Mouse (Mus musculus) liver, embryonic 11.5 days (tissue): ENCODE results near the gene Bcl2l14. TPM values are rescaled to one million over a fixed set of nuclear protein-coding genes. Genes with fewer than 3 reads are reported as not detected.
A peak's percentile ranks its signal among the peaks of the same experiment; 100 is the strongest.

Experiments used
- ATAC-seq: fragments of 200-750 bp; cut with Nextera tagmentation; replicated peaks from 2 replicates; pipeline ENCODE4 v1.8.0; 2017; ENCODE audit warnings: moderate number of reproducible peaks, mild to moderate bottlenecking, moderate TSS enrichment, moderate library complexity; ENCODE audit not compliant: low FRiP score
- DNase-seq: peaks from one replicate; pipeline ENCODE4 v3.0.0-alpha.2; 2017; ENCODE audit warnings: low spot score
- H3K27ac ChIP-seq: fragments of 300-500 bp; sonication (generic); 2 replicates; pipeline ENCODE4 v1.5.1; 2014; ENCODE audit warnings: mild to moderate bottlenecking, low read depth, low read length, control low read depth
- H3K27me3 ChIP-seq: fragments of 300-500 bp; sonication (generic); replicated peaks from 2 replicates; pipeline ENCODE4 v1.6.1; 2014; ENCODE audit warnings: low read length, mixed read lengths; ENCODE audit not compliant: control insufficient read depth, insufficient read depth
- H3K36me3 ChIP-seq: fragments of 300-500 bp; sonication (generic); 2 replicates; pipeline ENCODE4 v1.6.1; 2014; ENCODE audit warnings: mild to moderate bottlenecking, low read length, moderate library complexity, mixed read lengths; ENCODE audit not compliant: control insufficient read depth, insufficient read depth
- H3K4me1 ChIP-seq: fragments of 300-500 bp; sonication (generic); replicated peaks from 2 replicates; pipeline ENCODE4 v1.6.1; 2014; ENCODE audit warnings: low read length, mixed read lengths; ENCODE audit not compliant: control insufficient read depth, insufficient read depth
- H3K4me2 ChIP-seq: fragments of 300-500 bp; sonication (generic); 2 replicates; pipeline ENCODE4 v1.6.1; 2014; ENCODE audit warnings: mild to moderate bottlenecking, control low read depth, moderate library complexity
- H3K4me3 ChIP-seq: fragments of 300-500 bp; sonication (generic); 2 replicates; pipeline ENCODE4 v1.5.1; 2014; ENCODE audit warnings: low read depth, low read length, control low read depth
- H3K9ac ChIP-seq: fragments of 300-500 bp; sonication (generic); 2 replicates; pipeline ENCODE4 v1.6.1; 2014; ENCODE audit warnings: low read depth, low read length, control low read depth
- H3K9me3 ChIP-seq: fragments of 300-500 bp; sonication (generic); 2 replicates; pipeline ENCODE4 v1.6.1; 2016; ENCODE audit warnings: low read length, inconsistent platforms, mixed read lengths; ENCODE audit not compliant: control insufficient read depth
- WGBS: fragments of 180-500 bp; shearing (Covaris S2); extraction: QIAGEN DNeasy Blood & Tissue Kit; methylation state at CpG from one replicate; pipeline ENCODE4 v1.1.7; 2014; 5-methylcytosine and 5-hydroxymethylcytosine counted together
- polyA plus RNA-seq: library from polyadenylated mRNA; unstranded; fragments of >200 nt; fragmentation: Nextera tagmentation; extraction: Ambion mirVana; gene quantifications from 2 replicates; pipeline ENCODE4 v1.2.1, GENCODE M21; 2014

The Bcl2l14 gene
- polyA plus RNA-seq, 1 experiment from 2014 or later = 0.32 TPM

- Histone ChIP-seq H3K4me3 (no peak overlapping the region), H3K4me2 (no peak overlapping the region), H3K4me1 (0 out of 2 replicates have a peak, but pooled peaks cover 2% of the 10 kb centered on the region), H3K36me3 (peaks cover 13% of the 10 kb centered on the region; the same call in 1 of the 2 replicates), H3K9me3 (no peaks in the 10 kb centered on the region), H3K27ac (no peak overlapping the region), H3K9ac (no peak overlapping the region), H3K27me3 (no peaks in the 10 kb centered on the region)
- DNase-seq (no peak), ATAC-seq (no peak)
- 92% methylated on average over 10 of the region's 10 CpGs for WGBS
These were observed 70.6 kb downstream of the Bcl2l14 start for GRCm38 (mm10) chr6:134466671-134467229.

- no peak for DNase-seq
- peaks cover 9% of the 10 kb centered on the region; the same call in 1 of the 2 replicates for H3K36me3 ChIP-seq
- 93% methylated on average over 2 of the region's 2 CpGs for WGBS
These were observed 73.2 kb downstream of the Bcl2l14 start for GRCm38 (mm10) chr6:134469297-134469696.

GRCm38 (mm10) chr6:134470857-134471256, 74.7 kb downstream of the Bcl2l14 start:
- Histone ChIP-seq H3K4me2 (no peak overlapping the region), H3K9me3 (no peaks in the 10 kb centered on the region), H3K27ac (no peak overlapping the region), H3K9ac (no peak overlapping the region), H3K27me3 (no peaks in the 10 kb centered on the region), H3K36me3 (peaks cover 5% of the 10 kb centered on the region; the same call in 1 of the 2 replicates), H3K4me3 (no peak overlapping the region), H3K4me1 (0 out of 2 replicates have a peak, but pooled peaks cover 2% of the 10 kb centered on the region)
- DNase-seq (peak; percentile 34), ATAC-seq (peak; percentile 77)
- 68% methylated on average over 14 of the region's 14 CpGs for WGBS

More at GRCm38 (mm10) chr6:134469297-134469696, 73.2 kb downstream of the Bcl2l14 start:
- no peak overlapping the region for H3K27ac ChIP-seq
- ATAC-seq = no peak
- H3K9ac ChIP-seq = no peak overlapping the region
- no peak overlapping the region for H3K4me3 ChIP-seq
- H3K4me1 ChIP-seq = 0 out of 2 replicates have a peak, but pooled peaks cover 2% of the 10 kb centered on the region
- H3K4me2 ChIP-seq = no peak overlapping the region
- no peaks in the 10 kb centered on the region for H3K9me3 ChIP-seq
- no peaks in the 10 kb centered on the region for H3K27me3 ChIP-seq

- 0 out of 2 replicates have a peak, but pooled peaks cover 3% of the 10 kb centered on the region for H3K36me3 ChIP-seq
- no peak overlapping the region for H3K4me2 ChIP-seq
- no peak overlapping the region for H3K9ac ChIP-seq
- H3K9me3 ChIP-seq = no peaks in the 10 kb centered on the region
- no peak for DNase-seq
- H3K4me1 ChIP-seq = 0 out of 2 replicates have a peak, but pooled peaks cover 2% of the 10 kb centered on the region
- no peak for ATAC-seq
- H3K27ac ChIP-seq = no peak overlapping the region
- no peaks in the 10 kb centered on the region for H3K27me3 ChIP-seq
- H3K4me3 ChIP-seq = no peak overlapping the region
- WGBS = 79% methylated on average over 7 of the region's 7 CpGs
These were observed 77.0 kb downstream of the Bcl2l14 start for GRCm38 (mm10) chr6:134473143-134473561.

GRCm38 (mm10) chr6:134479481-134479880, 83.4 kb downstream of the Bcl2l14 start:
- Histone ChIP-seq H3K36me3 (peaks cover 11% of the 10 kb centered on the region), H3K27me3 (no peaks in the 10 kb centered on the region), H3K4me2 (no peak overlapping the region)

GRCm38 (mm10) chr6:134486318-134486717, 90.2 kb downstream of the Bcl2l14 start:
- Histone ChIP-seq H3K4me2 (no peak overlapping the region), H3K4me3 (no peak overlapping the region), H3K4me1 (no peaks in the 10 kb centered on the region), H3K27me3 (no peaks in the 10 kb centered on the region), H3K36me3 (peaks cover 13% of the 10 kb centered on the region), H3K9me3 (no peaks in the 10 kb centered on the region), H3K9ac (no peak overlapping the region), H3K27ac (no peak overlapping the region)
- DNase-seq (no peak), ATAC-seq (no peak)
- 82% methylated on average over 9 of the region's 9 CpGs for WGBS

More at GRCm38 (mm10) chr6:134479481-134479880, 83.4 kb downstream of the Bcl2l14 start:
- no peak for ATAC-seq
- Histone ChIP-seq H3K4me3 (no peak overlapping the region), H3K27ac (no peak overlapping the region), H3K9ac (no peak overlapping the region), H3K9me3 (no peaks in the 10 kb centered on the region), H3K4me1 (no peaks in the 10 kb centered on the region)
- 94% methylated on average over 10 of the region's 10 CpGs for WGBS
- no peak for DNase-seq

Other genes starting within 250 kb of the Bcl2l14 start
- 14.1 and 17.1 TPM in 2 replicates for gene Lrp6, start 170.6 kb downstream of the Bcl2l14 start, polyA plus RNA-seq
- 1.0 and 1.9 TPM in 2 replicates for gene Mansc1, start 236.2 kb downstream of the Bcl2l14 start, polyA plus RNA-seq
- 18.0 and 19.0 TPM in 2 replicates for gene Borcs5, start 243.2 kb downstream of the Bcl2l14 start, polyA plus RNA-seq